Mouse (Mus musculus) WW6 (cell line): ENCODE results near the gene Inhbe.

Source experiments
- DNase-seq: peaks from one replicate; pipeline ENCODE4 v3.0.0-alpha.2; 2013; ENCODE audit warnings: low read depth, low spot score

The Inhbe gene

DNA sequence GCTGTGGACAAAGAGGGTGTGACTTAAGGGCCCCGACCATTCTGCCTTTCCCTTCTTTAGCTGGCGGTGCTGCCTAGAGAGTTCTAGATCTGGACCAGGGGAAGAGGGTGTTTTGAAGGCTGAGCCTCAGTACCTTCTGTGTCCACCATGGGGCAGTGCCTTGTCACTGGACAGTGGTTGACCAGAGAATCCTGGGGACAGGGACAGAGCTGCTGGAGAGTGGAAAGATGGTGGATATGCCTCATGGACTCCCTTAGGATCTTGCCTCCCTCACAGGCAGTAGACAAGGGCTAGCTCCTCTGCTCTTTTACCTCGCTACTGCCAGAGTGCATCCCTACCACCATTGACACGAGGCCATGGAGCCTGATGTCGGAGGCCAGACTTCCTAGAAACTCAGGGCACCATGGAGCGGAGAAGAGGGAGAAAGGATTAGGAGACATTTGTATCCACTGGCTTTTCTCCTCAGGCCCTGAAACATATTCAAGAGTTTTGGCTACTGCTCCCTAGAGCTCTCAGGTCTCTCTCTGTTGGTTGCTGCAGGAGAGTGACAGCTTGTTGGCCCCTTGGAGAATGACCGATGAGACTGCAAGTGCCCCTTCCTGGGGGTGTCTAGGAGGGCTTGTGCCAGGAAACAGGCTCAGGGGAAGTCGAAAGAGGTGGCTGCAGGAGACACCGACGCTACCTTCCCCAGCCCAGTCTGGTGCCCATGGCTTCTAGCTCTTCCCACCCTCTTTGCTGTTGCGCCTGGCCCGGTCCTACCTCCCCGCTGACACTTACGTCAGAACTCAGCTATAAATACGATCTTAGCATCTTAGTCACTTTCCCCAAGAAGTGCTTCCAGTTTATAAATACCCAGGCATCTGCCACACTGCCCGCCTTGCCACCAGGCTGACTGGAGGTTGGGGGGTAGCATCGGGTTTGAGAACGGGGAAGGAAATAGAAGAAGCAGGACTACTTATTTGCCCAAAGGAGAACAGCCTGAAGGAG, at the start of gene Inhbe:
Gene Inhbe, minus strand, starts transcription at position 503 of the 987 bp plus-strand sequence.
- no peak for DNase-seq

DNA sequence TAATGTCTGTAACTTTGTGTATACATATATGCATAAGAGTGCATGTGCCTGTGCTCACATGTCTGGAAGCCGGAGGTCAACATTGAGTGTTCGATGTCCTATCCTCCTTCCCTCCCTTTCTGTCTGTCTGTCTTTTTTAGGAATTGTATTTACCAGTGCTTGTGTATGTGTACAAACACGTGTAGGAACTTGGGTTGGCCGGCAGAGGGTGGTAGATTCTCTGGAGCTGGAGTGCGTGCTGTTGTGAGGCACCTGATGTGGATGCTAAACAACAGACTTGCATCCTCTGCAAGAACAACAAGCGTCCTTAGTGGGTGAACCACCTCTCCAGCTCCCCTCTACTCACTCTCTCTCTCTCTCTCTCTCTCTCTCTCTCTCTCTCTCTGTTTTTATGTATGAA, 37.6 kb upstream of the Inhbe start:
- DNase-seq = no peak

DNA sequence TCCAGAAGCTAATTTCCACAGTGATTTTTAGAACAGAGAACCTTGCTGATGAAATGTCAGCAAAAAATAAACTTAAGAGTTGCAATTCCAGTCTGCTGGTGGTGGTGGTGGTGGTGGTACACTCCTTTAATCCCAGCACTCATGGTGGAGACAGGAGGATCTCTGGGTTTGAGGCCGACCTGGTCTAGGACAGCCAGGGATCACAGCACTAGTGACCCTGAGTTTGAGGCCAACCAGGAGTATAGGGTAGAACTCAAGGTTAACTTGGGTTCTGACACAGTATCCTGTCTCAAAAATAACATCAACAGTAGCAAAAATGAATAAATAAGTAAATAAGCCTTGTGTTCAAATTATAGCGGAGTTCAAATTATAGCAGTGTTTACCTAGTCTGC, 27.5 kb upstream of the Inhbe start:
- no peak for DNase-seq

DNA sequence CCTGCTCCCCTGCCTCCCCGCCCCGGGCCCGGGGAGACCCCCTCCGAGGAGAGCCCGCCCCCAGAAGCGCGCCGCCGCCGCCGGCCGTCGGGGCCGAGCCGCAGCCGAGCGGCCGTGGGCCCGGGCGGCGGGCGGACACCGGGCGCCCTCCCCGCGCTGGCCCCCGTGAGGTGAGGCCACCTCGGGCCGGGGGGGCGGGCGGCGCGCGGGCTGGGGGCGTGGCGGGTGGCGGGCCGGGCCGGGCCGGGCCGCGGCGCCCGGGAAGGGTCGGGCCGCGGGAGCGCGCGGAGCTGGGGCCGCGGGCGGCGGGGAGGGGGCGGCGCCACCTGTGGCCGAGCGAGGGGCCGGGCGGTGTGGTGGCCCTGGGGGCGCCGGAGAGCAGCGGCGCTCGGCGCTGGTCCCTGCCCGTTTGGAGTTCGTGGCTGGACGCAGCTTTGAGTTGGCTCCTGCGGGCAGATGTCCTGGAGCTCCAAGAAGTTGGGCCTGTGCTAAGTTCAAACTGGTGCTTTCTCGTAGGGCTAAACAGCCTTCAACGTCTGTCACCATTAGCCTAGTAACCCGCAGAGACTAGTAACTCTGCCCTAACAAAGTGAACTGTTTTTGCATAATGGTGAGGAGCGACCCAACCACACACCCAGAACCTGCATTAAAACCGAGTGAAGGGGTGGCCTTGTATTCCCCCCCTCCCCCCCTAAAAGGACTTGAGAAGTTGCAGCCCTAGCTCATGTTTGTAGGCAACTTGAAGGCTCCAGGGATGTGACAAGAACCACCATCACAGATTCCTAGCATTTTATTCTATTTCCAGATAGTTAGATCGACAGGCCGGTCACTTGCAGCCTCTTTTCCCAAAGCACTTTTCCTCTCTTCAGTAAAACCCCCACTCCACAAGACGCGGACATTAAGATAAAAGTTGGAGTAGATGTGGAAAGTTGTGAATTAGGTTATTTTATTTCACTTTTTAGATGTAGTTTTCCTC, 26.8 kb upstream of the Inhbe start:
- DNase-seq = no peak

DNA sequence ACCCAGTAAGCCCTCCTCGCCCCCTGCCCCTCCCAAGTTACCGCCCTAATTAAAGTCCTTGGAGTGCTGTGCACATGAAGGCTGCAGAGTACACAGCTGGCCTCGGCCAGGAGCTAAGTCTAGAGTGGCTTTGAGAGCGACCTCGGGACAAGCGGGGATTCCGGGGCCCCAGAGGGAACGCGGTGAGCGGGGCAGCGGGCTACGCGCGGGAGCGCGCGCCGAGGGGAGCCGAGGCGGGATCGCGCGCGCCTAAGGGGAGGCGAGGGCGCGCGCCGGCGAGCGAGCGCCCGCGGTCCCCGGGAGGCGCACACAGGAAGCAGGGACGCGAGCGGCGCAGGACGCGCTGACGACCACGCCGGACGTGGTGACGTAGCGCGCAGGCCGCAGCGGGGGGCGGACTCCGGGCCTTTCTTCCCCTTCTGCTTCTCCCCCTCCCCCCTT, 26.1 kb upstream of the Inhbe start, which contains the start of gene R3hdm2:
Gene R3hdm2, plus strand, starts transcription at position 77 of the 441 bp plus-strand sequence.
- peak; percentile 84 for DNase-seq

DNA sequence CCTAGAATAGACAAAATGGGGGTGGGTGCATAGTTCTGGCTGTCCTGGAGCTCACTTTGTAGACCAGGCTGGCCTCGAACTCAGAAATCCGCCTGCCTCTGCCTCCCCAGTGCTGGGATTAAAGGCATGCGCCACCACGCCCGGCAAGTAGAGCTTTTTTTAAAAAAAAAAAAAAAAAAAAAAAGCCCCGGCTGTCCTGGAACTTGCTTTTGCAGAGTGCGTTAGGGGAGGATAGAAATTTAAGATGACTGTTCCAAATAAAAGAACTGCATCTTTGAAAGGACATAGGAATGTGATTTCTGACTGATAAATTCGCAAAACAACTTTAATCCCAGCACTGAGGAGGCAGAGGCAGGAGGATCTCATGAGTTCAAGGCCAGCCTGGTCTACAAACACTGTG, 25.4 kb upstream of the Inhbe start:
- DNase-seq = no peak

DNA sequence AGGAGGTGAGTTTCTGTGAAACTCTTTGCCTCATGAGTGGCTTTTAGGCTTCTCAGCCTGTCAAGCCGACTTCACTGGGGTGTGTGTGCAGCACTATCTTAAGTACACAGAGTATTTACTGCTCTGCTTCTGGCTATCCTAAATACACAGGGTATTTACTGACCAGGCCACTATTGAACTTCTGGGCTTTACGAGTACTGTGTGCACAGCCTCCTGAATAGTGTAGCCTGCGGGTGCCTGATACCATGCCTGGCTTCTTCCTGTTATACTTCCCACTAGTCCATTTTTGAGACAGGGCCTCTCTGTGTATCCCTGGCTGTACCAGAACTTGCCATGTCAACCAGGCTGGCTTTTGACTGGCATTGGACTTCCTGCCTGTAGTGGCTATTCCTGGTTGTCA, 23.5 kb upstream of the Inhbe start:
- DNase-seq = no peak

DNA sequence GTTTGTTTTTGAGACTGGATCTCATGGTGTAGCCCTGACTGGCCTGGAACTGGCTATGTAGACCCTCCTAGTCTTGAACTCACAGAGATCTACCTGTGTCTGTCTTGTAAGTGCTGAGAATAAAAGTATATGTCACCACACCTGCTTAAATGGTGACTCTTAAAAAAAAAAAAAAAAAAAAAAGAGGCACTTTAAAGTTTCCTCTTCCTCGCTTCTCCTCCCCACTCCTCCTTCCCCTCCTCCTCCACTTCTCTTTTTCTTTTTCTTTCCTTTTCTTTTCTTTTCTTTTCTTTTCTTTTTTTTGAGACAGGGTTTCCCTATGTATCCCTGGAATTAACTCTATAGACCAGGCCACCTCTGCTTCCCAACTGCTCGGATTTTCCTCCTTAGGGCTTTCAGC, 16.8 kb upstream of the Inhbe start:
- DNase-seq = no peak

DNA sequence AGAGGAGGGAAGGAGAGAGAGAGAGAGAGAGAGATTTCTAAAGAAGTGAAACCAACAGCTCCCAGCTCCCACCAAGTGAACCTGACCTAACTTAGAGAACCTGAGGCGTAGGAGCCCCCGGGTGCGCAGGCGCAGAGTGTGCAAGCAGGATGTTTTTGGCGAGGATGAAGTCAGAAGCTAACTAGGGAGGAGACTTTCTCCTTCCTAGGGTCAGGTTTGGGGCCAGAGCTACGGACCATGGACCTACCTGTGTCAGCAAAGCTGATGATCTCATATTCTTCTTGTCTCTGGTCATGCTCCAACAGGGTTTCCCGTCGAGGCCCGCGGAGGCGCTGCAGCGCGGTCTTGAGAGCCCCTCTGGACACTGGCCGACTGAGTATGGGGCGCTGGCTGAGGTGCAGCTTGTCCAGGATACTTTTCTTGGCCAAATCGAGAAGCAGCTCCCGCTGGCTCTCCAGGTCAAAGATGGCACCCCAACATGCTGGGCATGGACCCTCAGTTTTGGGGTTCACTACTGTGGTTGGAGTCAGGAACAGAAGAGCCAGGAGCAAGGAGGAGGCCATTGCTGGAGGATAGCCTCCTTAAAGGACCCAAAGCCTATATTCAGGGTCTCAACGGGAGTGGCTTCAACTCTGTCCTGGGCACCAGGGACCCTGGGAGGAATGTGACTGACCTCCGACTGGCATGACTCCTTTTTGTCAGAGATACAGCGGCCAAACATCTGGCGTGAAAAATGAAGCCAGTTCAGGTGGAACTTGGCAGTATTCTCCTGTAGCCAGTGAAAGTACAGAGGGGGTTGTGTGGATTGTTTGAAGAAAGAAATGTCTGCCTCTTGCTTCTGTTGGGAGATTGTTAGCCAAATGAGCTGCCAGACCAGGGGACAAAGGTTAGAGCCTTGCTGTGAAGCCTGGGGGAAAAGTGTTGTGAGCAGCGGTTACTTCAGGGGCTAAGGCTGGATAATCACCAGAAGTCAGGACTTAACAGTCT, 15.9 kb upstream of the Inhbe start, which contains the start of gene Inhbc:
Gene Inhbc, minus strand, starts transcription at position 598 of the 987 bp plus-strand sequence.
- DNase-seq = no peak

DNA sequence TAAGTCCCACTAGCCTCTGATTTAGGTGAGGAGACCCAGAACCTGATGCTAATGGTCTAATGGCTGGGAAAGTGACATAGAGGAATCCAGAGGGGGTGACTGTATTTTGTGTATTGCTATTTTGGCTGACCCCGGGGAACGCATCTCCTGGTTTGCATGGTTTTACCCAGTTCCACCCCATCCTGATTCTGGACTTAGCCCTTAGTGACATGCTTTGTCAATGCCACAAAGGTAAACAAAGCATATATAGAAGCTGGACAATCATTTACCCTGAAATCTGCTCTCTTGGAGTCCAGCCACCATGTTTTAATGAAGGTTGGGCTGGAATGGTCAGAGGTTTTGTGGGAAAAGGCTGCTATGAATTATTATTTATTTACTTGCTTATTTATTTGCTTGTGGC, 14.1 kb upstream of the Inhbe start:
- no peak for DNase-seq

DNA sequence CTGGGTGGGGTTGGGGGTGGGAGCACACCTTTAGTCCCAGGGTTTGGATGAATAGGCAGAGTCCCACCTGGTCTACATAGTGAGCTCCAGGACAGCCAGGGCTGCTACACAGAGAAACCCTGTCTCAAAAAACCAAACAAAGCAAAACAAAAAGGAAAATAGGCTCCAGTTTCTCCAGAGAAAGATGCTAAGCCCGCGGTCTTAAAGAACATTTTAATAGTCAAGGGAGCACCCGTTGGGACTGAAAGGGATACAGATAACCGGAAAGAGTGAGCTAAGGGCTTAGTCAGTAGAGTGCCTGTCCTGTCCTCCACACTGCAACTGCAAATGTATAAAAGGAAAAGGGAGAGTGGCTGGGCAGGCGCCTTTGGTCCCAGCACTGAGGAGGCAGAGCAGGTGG, 12.9 kb upstream of the Inhbe start:
- DNase-seq = no peak

DNA sequence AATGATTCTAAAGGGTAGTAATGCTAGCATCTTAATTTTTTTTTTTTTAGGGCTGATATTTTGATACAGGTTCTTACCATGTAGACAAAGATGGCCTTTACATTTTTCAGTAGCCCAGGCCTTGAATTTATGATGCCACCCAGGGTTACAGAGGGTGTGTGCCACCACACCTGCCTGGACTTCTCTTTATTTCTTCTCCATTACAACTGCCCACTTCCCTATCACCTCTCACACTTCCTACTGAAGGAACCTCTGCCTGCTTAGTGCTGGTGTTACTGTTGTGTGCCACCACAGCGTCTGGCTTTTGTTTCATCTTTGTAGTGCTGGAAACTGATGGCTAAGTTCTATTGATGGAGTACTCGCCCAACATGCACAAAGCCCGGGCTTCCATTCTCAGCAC, 6.5 kb upstream of the Inhbe start:
- no peak for DNase-seq

DNA sequence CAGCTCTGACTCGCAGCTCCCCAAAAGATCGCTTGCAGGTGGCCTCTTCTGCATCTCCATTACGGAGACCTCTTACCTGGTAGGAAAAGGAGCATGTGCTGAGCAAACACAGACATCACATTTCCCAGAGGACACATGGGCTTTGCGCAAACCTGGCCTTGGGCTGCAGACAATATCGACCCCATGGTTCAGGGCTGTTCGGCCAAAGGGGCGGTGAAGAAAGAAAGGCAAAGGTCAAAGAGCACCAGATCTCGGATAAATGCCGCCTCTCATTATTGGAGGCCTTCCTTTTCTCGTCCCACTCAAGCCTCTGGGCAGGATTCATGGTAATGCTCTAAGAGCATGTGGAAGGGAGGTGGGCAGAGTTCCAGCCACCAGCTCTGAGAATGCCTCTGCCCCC, 1.1 kb upstream of the Inhbe start:
- DNase-seq = no peak

DNA sequence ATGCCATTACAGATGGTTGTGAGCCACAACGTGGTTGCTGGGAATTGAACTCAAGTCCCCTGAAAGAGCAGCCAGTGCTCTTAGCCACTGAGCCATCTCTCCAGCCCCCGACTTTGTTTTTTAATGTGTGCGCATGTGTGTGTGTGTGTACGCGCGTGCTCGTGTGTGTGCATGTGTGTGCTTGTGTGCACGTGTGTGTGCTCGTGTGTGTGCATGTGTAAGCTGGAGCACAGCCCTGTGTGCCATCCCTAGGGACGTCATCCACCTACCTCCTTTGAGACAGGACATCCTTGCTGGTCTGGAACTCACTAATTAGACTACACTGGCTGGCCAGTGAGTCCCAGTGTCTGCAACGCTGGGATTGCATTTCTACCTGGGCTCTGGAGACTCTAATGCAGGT, 1.4 kb downstream of the Inhbe start:
- DNase-seq = no peak

DNA sequence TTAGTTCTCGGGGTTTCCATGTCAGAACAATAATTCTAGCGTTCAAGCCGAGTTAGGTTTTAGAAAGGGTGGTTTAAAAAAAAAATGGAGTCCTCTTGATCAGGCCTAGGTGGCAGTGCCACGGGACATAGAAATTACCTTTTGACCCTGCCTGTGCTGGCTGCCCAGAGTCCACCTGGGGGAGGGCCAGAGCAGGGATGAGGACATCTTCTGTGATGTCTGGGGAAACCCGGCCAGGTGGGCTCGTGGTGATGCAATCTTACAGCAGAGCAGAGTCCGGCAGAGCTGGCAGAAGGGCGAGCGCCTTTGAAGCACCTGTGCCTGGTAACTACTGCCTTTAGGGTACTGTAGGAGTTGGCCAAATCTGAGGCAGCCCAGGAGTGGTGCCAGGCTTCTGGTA, 2.0 kb downstream of the Inhbe start:
- DNase-seq = no peak

DNA sequence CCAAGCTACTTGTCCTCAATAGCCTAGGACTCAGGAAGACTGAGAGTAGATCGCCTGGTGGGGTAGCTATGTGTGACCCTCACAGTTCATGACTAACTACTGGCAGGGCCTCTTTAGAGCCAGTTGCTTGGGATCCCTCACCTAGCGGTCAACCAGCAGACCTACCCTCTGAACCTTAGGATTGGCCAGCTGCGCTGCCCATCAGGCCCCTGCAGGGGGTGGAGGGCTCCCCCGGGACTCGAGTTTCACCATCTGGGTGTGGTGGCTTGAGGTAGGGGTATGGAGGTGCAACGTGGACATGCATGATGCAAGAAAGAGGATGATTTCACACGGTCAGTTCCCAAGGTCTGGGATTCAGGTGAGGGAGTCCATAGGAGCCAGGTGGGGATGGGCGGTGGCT, 2.5 kb downstream of the Inhbe start:
- DNase-seq = no peak

DNA sequence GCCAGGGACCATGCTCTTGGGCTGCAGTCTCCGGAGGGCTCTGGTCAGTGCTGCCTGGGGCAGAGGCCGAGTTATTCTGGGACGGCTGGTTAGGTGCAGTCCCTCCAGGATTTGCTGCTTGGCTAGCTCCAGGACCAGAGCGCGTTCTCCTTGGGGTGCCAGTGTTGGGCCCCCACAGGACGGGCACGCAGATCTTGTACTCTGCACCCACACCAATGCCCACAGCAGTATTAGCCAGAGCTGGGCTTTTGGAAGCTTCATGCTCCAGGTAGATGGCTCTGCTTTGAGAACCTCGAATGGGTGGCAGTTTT, 3.0 kb downstream of the Inhbe start:
- DNase-seq = no peak

DNA sequence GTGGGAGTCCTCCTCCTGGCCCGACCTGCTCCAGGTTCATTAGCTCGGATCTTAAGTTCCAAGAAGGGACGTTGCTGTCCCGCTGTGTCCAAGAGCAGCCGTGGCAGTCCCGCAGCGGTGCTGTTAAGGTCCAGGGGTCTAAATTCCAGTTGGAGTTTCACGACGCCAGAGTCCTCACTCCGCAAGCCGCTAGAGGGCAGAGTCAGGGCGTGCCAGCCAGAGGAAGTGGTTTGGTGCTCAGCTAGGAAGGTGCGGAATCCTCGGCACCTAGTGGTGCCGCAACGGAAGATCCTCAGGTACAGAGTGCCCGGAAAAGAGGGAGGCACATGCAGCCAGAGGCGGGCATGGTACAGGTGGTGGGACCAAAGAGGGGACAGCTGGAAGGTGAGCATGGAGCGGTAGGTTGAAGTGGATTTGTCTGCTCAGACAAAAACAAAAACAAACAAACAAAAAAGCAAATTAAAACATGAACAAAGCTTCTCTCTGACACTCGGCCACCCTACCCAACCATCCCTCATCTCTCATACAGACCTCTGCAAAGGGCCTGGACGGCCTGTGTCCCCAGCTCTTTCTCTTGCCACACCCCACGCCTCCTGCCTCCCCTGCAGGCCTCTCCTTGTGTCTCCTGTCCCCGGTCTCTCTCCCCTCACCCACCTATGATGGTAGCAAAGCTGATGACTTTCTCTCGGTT, 3.5 kb downstream of the Inhbe start:
- peak; percentile 67 for DNase-seq

DNA sequence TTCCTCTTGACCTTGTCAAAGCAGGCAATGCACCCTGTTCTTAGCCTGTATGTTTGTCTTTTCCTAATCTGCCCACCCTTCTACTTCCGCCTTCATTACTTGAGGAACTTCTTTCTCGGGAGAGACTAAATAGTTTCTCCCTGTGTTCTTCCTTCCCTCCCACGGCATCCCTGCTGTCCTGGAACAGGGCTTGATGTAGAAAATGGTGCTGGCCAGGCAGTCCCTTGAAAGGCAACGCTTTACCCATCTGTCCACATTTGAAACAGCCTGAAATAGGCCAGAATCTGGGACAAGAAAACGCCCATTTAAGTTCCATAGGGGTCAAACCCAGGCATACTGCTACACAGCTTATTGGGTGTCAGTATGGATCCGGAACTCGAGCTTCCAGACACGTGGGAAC, 4.4 kb downstream of the Inhbe start:
- DNase-seq = no peak

DNA sequence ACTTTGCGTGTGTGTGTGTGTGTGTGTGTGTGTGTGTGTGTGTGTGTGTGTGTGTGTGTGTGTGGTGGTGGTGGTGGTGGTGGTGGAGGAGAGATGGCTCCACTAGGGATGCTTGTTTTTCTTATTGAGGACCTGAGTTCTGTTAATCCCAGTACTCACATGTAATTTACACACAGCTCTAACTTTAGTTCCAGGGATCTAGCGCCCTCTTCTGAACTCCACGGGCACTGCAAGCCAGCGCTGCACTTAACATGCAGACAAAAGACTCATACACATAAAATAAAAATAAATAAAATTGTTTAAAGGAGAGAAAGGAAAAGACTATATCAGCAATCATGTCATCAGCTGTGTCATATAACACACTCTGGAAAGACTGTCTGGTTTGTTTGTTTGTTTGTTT, 5.3 kb downstream of the Inhbe start:
- DNase-seq = no peak

DNA sequence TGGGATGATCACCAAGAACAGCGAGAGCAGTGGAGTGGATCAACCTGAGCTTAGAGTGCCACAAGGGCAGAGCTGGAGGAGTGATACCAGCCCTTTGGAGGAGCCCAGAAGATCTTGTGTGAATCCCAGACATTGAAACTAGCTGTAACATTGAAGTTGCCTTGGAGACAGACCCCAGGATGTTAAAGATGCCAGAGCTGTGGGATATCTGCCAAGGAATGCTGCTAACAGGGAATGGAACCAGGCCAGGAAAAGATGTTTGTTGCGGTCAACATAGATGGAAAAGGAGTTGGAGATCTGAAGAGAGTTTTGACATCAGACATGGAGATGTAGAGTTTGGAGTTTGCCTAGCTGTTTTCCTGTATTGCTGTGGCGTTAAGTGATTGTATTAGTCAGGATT, 8.0 kb downstream of the Inhbe start:
- DNase-seq = no peak
